Mouse (Mus musculus): ENCODE results near the gene Ap3m1. TPM values are rescaled to one million over a fixed set of nuclear protein-coding genes. Genes with fewer than 3 reads are reported as not detected.

Ap3m1 gene
- total RNA-seq, 2 experiments from 2014 or later: 48.1 to 48.8 TPM

DNA sequence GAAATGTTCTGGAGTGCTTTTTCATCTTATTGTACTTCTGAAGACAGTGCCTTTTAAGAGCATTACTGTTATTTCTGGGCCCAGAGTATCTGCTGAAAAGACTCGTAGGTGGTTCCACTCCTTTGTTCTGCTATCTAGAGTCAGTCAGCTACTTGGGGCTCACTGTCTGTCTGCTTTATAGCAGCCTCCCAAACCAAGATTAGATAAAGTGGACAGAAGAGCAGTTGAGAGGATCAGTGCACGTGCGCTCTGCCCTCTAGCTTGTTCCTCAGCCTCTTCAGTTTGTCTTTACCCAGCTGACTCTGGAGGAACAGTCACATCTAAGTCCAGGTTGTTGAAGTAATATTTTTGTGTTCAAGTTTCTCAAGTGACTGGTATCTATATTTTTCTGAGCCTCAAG lies 21.7 kb upstream of the Ap3m1 start:
- no peak for DNase-seq

DNA sequence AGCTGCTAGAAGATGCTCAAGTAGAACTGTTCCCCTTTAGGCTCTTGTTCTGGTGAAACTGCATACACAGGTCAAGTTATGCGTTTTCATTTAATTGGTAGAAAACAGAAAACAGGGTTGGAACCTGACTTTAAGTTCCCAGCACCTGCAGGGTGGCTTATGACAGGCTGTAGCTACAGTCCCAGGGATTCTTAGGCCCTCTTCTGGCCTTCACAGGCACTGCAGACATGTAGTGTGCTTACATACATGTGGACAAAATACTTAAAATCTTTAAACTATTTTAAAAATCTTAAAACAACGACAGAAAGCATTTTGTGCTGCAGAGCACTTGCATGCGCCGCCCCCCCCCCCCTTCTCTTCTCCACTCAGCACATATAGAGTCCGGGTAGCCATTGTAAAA lies 17.3 kb upstream of the Ap3m1 start:
- no peak for DNase-seq

DNA sequence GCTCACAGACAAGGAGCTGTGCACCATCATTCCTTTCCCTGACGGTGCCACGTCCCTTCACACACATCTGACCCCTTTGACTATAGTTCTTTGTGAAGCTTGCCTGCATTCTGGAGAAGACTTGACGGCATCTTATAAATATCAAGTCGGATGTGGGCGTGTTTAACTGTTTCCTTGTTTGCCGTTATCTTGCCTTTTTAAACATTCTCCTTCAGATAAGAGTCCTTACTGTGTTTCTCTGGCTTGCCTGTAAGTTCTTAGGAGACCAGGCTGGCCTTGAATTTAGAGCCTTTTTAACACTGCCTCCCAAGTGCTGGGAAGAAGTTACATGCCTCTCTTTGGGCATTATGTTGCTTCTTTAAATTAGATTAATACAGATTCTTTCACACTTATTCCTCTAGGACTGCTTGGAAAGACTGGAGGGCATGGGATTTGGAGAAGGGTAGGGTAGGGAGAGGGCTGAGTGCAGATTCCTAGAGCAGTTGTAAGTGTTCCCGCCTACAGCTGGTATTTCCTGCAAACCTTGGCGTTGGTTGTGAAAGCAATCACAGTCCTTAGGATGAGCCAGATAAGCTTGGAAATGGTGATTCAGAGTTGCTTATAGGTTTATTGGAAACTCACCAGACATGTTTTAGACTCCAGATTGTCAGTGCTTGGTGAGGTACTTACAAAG lies 13.3 kb upstream of the Ap3m1 start:
- DNase-seq: no peak

DNA sequence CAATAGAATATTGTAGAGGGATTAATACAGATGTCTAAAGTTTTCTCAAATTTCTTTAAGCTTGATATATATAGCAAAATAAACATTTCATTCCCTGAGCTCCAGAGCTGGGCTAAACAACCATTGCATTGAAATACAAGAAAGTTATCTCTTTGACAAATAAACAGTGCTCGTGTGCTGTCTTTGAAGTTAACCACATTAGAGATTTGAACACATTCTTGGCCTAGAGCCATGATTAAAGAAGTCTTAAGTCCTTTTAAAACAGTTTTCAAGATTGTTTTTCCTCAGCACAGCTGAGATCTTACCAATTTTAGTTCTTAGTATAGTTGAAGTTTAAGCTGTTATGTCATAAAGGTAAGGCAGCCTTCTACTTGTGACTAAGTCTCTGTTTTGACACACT lies 12.0 kb upstream of the Ap3m1 start:
- no peak for DNase-seq

DNA sequence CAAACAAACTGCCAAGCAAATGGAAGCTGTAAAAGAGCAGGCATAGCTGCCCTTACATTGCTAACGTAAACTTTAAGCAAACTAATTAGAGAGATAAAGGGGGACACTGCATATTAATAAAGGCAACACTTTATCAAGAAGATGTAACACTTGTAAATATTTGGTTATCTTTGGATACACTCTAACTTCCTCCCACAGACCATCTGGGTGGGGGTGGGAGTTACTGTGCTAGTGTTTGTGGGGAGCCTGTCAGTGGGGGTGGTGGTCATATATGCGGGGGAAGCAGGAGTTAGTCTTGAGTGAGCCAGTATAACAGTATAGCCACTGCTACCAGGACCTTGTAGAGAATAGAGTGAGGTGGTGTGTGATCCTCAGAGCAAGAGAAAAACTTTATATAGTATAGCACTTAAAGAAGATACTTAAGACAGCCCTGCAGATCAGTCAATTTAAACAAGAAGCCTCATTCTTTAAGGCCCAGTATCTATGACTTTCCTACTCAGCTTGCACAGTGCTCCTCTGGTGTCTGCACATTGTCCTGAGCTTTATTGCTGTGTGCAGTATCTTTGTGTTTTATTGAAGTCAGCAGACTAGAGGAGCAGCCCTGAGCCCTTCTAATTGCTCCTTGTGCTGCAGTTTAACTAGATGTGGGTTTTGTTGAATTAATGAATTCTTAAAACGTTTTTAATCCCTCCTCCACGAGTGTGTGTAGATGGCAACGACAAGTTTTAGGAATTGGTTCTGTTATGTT lies 10.6 kb upstream of the Ap3m1 start:
- no peak for DNase-seq

DNA sequence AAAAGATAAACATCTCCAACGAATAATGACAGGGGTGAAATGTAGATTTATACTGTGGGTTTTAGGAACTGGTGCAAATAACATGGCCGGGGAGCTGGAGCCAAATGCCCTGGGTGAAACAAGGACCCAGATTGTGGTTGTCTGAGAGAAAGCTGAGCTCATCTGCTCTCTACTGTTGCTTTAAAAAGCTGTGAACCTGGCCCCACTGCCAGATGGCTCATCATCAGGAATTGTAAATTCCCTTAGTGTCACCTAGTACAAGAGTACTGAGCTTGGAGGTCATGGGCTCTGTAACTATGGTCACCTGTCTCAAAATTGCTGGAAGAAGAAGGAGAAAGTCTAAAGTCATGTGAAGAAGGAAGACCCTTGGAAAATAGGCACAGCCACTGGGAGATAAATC lies 6.7 kb upstream of the Ap3m1 start:
- DNase-seq: peak; percentile 45 to 70

DNA sequence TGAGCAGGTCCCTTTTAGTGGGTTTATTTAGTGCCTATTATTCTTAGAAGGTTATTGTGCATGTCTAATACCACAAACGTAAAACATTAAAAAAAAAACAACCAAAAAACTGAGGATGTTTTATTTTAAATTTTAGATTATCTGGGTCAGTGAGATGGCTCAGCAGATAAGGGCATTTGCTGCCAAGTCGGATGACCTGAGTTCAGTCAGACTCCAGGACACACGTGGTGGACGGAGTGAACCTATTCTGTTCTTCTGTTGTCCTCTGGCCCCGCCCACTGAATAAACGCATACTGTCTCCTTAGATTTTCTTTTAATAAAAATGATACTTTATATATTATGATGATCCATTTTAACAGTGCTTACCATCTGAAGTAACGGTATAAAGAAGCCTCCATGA lies 1.3 kb upstream of the Ap3m1 start:
- peak; percentile 29 to 53 for DNase-seq

DNA sequence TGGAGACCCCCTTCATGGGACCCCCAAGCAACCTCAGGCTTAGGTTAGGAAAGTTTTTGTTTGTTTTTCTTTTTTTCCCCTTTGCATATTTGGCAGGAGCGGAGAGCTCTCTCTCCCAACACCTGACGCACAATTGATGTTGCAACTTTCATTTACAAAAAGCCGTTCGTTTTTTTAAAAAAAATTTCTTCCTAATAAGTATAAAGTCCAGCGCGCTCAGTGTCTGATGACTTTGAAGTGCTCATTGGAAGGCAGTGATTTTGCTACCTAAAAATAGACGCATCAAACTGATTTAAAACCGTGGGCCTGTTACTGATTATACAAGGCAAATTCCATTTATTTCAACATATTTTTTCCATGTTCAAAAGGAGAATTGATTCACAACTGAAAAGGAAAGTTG lies 843 bp upstream of the Ap3m1 start:
- DNase-seq: no peak

DNA sequence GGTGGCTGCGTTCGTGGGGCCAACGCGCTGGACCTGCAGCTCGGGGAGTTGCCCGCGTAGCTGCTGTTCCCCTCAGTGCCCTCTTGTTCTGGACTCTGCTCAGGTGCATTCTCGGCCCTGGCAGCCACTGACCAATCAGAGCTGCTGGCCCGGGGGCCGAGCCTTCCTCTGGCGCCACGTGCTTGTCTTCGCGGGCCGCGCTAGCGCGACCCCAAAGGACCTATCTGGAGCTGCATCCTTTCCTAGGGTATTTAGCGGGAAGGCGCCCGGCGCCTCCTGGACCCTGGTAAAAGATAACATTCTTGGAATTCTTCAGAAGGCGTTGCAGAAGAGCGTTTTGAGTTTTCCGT lies 448 bp upstream of the Ap3m1 start:
- DNase-seq: peak; percentile 85 to 88

DNA sequence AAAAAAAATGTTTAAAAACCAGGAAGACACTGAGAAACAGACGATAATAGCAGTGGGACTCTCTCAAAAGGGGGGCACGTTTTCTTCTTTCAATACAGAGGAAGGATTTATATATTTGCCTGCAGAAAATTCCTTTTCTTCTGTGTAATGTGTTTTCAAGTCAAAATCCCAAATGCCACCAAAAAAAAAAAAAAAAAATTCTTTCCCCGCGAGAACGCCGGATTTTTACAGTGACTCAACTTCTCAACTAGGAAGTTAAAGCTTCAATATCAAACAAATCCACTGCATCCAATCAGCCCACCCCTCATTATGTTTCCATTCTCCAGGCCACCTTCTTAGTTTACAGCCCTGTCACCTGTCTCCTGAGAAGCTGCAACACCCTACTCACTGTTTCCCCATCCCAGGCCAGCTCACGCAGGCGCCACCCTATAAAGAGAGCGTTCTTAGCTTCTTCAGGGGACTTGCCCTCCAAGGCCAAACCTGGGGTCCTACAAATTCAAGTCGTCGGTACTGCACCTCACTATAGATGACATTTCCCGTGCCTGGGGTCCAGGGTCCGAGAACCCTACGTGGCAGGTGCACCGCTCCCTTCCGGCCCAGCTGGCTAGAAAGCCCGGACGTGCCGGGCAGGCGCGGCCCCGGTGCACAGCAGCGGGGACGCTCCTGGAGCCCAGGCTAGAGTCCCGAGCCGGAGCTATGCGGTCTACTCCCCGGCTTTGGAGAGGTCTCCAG lies 762 bp downstream of the Ap3m1 start:
- no peak for DNase-seq

DNA sequence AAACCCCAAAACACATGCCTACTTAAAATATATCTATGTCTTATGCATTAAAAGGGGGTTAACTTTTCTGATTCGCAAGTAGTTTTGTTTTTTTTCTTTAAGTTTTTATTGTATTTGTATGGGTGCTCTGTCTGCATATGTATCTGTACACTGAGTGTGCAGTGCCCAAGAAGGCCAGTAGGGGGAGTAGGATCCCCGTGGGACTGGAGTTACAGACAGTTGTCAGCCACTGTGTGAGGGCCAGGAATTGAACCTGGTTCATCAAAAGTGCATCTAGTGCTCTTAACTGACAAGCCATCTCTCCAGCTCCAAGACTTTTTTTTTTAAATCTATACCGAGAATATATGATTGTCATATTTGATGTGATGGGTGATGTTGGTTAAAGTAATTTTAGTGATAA lies 1.6 kb downstream of the Ap3m1 start:
- DNase-seq: no peak

DNA sequence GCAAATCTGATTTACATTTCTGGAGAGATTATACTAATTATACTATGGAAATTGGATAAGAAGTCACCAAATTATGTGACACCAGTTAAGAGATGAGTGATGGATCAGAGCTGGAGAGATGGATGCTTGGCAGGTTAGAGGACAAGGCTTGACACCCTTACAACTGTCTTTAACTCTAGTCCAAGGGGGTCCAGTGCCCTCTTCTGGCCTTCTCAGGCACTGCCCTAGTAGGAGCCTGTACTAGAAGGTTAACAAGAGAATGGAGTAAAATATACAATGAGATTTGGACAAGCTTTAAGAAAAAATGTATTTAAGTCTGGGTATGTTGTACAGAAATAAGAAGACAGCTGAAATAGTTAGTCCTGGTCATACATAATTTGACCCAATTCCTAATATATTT lies 3.4 kb downstream of the Ap3m1 start:
- DNase-seq: peak; percentile 50 to 65

DNA sequence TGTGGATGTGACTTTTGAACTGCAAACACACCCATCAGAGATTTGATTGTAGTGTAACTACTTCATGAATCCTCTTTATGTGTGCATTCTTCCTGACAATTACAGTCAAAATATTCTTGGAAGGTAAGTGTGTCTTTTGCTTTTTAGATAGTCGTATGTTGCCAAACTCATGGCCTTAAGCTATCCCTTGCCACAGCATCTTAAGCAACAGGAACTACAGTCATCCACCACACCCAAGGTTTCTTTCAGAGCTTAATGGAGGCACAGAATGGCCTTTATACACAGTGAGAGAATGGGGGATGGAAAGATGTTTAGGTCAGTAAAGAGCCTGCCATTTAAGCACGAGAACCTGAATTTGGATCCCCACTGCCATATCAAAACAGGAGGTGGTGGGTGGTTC lies 4.5 kb downstream of the Ap3m1 start:
- no peak for DNase-seq

DNA sequence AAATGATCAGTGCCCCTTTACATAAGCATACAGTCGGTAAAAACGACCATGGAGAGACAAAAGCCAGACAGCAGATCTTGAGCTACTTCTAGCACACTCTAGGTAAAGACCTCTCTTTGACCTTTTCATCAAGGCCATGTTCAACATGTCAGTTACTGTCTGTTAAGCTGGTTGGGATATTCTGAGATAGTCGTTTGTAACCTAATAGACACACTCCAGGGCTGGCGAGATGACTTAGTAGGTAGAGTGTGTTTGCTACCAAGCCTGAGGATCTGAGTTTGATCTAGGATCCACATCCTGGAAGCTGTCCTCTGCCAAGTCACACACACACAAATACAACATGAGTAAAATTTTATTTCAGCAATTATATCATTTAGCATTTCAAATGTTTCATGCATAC lies 12.7 kb downstream of the Ap3m1 start:
- DNase-seq: no peak

DNA sequence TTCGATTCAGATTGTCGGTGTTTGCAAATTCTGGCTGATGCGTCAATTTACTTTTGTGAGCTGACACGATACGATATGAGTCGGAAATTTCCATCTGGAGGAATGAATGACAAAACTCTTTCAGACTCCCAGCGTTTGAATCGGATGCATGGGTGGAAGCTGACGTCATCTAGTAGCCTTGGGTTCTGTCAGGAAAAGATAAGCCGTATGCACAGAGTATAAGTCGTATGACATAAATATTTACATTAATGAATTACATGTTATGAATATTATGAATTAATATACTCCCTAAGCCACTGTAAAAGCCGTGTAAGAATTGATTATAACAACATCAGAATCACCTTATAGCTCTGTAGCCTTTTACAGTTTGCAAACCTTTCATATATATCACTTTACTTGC lies 13.2 kb downstream of the Ap3m1 start:
- DNase-seq: no peak

DNA sequence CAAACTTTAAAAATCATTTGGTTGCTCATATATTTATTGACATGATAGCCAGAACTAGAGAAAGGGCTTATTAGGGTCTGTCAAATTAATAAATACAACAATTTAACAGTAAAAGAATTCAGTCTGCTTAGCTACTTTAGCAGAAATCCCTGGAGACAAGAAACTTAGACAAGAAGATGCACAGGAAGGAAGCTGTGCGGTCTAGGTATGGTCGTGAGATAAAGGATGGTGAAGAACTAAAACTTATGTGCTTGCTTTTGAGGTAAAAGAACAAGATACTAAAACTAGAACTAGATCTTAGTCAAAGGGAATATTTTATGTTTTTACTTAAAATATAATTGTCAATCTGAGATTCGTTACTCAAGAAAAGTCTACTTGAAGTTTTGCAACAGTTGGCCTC lies 17.5 kb downstream of the Ap3m1 start:
- DNase-seq: no peak

DNA sequence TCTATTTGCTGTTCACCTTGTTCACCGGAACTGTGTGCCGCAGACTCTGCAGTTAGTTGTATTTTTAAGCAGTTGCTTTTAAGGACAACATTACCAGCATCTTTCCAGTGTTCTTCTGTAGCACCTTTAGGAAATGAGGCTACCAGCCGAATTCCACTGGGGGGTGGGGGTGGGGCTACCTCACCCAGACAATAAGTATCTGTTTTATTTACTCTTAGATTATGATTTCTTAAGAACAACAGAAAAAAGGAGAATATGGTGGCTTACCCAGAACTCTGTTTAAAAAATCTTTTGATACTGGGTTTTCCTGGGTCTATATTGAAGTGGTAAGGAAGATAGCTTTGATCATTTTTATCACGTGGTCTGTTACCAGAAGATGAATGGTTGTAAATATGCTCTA lies 18.0 kb downstream of the Ap3m1 start:
- DNase-seq: no peak

DNA sequence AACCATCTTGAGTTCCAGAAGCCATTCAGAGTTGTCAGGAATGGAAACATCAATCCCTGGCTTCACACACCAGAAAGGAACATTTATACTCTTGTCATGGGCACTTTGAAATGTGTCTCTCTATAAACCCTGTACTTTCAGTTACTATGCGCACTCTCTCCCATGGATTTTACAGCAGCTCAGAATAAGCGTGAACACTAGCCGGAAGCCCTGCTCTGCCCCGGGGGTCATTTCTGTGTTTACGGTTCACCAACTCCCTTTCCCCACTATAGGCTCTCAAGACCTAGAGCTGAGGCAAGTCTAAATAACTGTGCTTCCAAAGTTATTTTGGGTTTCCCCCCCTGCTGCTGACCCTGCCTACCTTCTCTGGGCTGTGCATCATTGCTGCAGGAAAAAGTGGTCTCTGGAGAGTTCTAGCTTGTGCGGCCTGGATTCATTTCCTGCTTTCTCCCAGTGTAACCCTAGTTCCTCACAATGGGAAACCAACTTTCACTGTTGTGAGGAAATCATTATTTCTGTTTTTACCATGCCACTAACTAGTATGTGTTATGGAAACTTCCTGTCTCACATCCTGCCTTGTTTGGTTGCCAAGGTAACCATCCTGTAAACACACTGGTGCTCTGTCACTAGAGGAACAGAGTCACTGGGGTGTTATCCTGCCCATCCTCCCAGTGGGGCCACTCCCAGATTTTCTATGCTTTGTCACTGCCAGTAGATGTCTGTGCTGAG lies 20.4 kb downstream of the Ap3m1 start:
- peak; percentile 77 to 91 for DNase-seq

DNA sequence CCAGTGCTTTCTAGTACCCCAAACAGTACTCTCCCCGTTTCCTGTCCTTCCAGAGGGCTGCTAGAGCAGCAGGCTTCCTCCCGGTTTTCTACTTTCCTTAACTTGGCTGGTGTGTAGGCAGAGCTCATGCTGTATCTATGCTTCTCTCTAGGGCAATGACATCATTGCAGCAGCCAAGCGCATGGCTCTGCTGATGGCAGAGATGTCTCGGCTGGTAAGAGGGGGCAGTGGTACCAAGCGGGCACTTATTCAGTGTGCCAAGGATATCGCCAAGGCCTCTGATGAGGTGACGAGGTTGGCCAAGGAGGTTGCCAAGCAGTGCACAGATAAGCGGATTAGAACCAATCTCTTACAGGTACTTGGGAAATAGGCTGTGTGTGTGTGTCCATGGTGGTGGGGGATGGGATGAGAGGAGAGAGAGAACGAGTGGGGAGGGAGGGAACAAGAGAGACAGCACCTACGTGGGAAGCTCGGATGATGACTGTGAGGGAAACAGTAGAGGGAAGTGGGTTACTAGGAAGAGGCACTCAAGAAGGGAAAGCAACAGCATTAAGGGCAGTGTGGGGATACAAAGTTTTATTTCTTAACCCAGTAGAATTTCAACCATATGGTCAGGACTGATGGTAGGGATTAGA lies 23.2 kb downstream of the Ap3m1 start:
- no peak for DNase-seq

DNA sequence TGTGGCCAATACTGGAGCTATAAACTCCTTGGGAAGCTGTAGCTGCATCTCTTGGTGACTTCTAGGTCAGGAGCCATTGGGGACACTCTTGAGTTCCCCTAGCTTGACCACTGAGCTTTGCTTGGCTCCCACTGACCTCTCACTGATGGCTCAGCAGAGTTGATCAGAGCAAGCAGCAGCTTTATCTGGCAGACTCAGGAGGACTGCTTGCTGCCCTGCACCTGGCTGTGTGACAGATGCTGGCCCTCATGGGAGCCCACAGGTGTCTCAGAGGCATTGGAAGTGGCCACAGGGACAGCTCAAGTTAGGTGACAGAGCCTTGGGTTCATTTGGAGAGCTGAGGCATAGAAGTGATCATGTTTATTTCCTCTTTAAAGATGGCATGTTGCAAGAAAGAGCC lies 24.8 kb downstream of the Ap3m1 start:
- DNase-seq: no peak

DNA sequence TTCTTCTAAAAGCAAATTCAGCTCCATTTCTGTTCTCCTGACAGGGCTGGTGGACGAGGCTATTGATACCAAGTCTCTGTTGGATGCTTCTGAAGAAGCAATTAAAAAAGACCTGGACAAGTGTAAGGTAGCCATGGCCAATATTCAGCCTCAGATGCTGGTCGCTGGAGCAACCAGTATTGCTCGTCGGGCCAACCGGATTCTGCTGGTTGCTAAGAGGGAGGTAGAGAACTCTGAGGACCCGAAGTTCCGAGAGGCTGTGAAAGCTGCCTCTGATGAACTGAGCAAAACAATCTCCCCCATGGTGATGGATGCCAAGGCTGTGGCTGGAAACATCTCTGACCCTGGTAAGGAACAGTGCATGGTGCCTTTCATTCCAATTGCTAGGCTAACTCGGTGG lies 31.9 kb downstream of the Ap3m1 start:
- DNase-seq: no peak

DNA sequence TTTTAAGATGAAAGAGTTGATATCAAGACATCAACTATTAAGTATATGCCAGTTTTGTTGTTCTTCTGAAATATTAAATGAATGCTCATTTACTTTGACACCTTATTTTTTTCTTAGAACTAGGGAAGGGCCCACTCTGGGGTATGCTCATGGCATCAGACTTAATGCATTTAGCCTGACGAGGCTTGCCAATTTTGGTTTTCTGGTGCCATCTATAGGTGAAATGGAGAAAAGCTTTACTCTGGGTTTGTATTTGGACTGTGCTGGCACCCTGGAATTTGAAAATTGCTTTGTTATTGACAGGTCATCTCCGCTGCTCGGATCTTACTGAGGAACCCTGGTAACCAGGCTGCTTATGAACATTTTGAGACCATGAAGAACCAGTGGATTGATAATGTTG lies 33.3 kb downstream of the Ap3m1 start:
- DNase-seq: peak in 1 of 2 experiments; percentile 49

All from heart, adult 18-20 months (tissue).